Mouse (Mus musculus) thymus, postnatal 14 days (tissue): ENCODE data around the gene Copg2.

Source experiments
- DNase-seq: peaks from one replicate; pipeline ENCODE4 v3.0.0; 2021

The Copg2 gene

DNA sequence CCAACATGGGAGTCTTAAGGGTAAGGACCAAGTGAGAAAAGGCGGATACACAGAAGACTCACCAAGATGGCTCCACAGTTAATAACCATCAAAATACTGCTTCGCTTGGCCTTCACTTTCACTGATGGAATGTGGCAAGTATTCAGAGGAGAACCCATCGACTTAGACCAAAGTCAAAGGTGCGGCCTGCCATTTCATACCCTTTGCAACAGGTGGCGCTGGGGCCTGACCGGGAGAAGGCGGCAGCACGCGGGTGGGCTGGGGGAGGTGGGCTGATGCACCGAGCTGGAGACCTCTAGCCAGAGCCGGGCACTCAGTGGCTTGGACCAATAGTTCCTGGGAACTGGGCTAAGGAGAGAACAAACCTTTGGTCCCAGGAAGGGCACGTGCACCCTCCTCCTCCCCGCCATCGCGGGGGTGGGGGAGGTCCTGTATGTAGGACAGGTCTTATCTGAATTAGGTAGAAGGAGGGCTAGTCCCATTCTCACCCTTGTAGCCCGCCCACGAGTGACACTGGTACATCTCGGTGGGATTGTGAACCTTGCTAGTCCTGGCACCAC, 163.9 kb downstream of the Copg2 start:
- DNase-seq: no peak

DNA sequence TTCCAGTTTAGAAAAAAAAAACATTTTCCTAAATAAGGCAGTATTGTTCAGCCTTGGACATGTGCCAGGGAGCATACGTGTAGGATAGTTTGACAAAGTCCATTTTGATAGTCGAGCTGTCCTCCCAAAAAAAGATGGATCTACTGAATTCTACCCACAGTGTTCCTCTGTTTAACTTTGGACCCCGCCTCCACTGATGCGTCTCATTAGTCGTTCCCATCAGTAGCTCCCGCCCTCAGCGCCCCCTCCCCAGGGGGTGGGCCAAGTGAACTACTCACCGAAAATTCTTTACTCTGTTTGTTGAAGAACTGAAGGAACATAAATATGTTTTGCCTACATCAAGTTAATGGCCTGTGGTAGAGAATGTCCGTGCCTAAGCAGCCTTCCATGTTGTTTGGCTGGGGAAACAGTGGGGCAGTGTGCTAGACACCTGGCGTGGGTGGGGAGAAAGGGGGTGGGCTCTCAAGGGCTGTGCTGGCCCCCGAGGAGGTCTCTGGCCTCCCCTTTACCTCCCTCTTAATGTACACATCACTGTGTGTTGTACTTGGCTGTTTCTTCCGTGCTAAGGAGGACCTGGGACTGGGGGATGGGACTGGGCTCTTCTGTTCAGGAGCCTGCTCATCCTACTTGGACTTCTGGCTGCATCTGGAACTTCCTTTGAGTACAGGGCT, 166.2 kb downstream of the Copg2 start:
- no peak for DNase-seq

GRCm38 (mm10) chr6:30723331-30723730, 173.3 kb downstream of the Copg2 start, which contains the start of gene Mest:
Gene Mest, plus strand, starts transcription at chr6:30723547.
- DNase-seq: no peak

GRCm38 (mm10) chr6:30722385-30723164, 174.0 kb downstream of the Copg2 start:
- DNase-seq: no peak

- no peak for DNase-seq
Measured at GRCm38 (mm10) chr6:30716796-30717195, 179.8 kb downstream of the Copg2 start.

GRCm38 (mm10) chr6:30714891-30715471, 181.6 kb downstream of the Copg2 start:
- DNase-seq: no peak

DNA sequence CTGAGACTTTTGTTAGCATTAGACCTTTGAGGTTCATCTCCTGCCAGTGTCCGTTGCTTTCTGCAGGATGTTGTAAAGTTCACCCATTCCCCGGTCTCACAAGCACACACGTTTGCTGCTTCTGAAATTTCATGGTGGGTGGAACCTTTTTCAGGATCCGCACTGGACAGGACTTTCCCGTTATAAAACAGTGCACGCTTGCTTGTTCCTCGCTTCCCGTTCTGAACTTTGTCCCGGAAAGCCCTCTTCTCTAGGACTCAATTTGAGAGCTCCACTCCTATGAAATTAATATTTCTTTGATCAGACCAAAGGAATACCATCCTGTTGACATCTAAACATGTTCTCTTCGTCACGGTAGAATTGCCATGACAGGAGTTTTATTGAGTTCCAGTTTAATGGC, 182.7 kb downstream of the Copg2 start:
- no peak for DNase-seq

DNA sequence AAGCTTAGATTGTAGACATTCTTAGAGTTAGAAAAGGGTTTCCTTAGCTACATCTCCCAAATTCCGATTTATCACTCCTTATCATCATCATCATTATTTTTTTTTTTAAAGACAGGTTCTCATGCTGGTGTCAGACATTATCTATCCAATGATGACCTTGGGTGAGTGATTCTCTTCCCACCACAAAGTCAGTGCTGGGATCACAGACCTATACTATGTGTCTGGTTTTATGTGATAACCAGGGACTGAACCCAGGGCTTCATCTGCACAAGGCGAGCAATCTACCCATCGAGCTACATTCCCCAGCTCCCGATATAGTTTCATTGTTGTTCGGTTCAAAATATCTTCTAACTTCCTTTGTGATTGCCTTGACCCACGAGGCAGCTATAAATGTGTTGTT, 183.1 kb downstream of the Copg2 start:
- no peak for DNase-seq

DNA sequence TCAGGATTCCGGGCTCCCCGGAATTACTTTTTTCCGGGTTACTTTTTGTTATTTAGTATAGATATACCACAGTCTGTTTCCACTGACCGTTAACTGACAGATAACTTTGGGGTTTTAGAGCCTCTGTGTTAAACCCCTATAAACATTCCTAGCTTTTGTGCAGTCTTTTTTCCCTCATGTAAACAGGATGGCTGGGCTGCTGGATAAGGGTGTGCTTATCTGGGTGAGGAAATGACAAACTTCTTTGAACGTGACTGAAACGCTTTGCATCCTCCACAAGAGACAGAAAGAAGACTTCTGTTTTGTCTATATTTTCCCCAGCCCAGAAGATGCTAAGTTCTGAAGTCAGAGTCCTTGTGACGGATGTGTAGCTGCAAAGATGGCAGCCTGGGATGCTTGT, 184.1 kb downstream of the Copg2 start:
- no peak for DNase-seq

DNA sequence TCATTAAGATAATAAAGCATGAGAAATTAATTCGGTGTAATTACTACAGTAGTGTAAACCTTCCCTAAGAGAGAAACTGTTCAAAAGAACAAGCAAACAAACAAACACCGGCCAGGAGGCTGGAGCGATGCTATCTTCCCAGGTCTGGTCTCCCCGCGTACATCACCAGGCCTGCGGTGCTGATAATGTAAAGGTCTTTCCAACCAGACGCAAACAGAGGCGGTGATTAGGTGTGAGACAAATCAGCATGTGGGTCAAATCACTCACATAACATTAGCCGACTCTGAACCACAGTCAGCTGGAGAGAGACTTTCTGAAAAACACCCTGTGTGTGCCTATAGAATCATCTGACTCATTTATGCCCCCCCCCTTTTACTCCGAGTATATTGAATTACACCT, 185.2 kb downstream of the Copg2 start:
- no peak for DNase-seq

- DNase-seq: no peak
Measured at GRCm38 (mm10) chr6:30710371-30711364, 185.9 kb downstream of the Copg2 start.

- no peak for DNase-seq
Measured at GRCm38 (mm10) chr6:30709115-30709514, 187.5 kb downstream of the Copg2 start.

- DNase-seq: no peak
Measured at GRCm38 (mm10) chr6:30703977-30704602, 192.5 kb downstream of the Copg2 start.

DNA sequence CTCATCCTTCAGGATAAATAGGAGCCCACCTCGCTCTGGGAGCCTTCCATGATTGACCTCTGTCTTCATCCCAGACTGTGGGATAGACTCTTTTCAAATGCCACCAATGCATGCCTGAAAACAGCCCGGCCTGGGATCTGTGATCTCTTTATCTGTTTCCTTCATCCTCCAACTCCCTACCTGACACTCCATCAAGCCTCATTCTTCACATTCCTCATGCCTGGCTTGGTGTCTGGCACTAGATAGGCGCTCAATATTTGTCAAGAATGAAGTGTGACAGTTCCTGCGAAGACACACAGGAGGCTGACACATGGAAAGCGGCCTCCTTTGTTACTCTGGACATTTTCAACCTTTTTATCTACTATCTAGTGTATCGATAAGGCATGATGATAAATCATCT, 193.1 kb downstream of the Copg2 start:
- DNase-seq: no peak

DNA sequence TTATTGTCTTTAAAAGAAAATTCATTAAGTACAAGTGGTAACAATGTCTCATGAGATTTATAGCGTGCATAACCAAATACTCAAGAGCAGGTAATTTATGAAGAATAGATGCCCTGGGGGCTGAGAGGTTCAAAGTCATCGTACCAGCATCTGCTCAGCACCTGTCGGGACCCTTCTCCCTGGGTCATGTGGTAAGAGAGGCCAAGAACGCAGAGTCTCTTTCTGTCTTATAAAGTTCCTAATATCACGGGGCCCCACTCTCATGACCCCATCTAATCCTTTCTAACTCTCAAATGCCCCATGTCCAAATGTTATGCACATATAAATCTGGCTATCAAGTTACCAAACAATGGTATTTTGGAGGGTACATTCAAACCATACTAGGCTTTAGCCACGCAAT, 193.7 kb downstream of the Copg2 start:
- DNase-seq: no peak

GRCm38 (mm10) chr6:30700182-30700581, 196.4 kb downstream of the Copg2 start:
- DNase-seq: no peak

DNA sequence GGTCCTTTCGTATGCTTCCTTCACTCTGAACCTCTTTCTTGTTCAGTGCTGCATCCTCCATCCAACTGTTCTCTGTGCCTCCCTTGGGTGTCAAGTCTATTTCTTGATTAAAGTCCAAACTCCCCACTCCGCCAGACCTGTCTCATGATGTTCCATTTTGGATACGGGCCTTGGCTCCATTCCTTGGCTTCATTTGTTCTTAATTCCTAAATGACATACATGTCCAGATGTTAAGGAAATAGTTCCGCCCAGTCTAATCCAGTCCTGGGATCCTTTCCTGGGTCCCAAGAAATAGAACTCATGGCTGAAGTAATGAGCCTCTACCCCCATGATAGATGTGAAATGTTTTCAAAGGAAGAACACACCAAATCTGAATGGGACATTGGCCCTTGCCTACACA, 198.6 kb downstream of the Copg2 start:
- no peak for DNase-seq
